Mouse (Mus musculus) testis, adult 2 months (tissue): ENCODE data around the gene Dnajb11.

Experiments
- CTCF ChIP-seq: fragments of 200-500 bp; IDR thresholded peaks from 2 replicates; pipeline ENCODE4 v1.5.1; 2012; ENCODE audit warnings: low read depth, mild to moderate bottlenecking, inconsistent platforms, low read length, moderate library complexity; ENCODE audit not compliant: control insufficient read depth, insufficient read depth, insufficient replicate concordance
- POLR2A ChIP-seq: fragments of 200-500 bp; IDR thresholded peaks from 2 replicates; pipeline ENCODE4 v1.6.1; 2012; ENCODE audit warnings: low read depth, mild to moderate bottlenecking, inconsistent platforms, low read length, moderate library complexity; ENCODE audit not compliant: control insufficient read depth

GRCm38 (mm10) chr16:22909290-22909689 is 51.6 kb downstream of the Dnajb11 start:
- TF ChIP-seq CTCF (no peak), POLR2A (no peak)
